Mouse (Mus musculus): ENCODE results near the gene Fbxo28. TPM values are rescaled to one million over a fixed set of nuclear protein-coding genes. Genes with fewer than 3 reads are reported as not detected.

The Fbxo28 gene
- total RNA-seq (2014; fragmentation: Nextera tagmentation) = 11.7 and 17.2 TPM in 2 replicates
- total RNA-seq (2017) = 9.4 and 14.8 TPM in 2 replicates

GRCm38 (mm10) chr1:182340821-182341781 is at the start of gene Fbxo28:
Gene Fbxo28 (minus strand): TSS chr1:182341629.
- peak; percentile 99 for ATAC-seq (replicated peaks; ENCODE audit: low FRiP score, low TSS enrichment, poor library complexity, severe bottlenecking)

GRCm38 (mm10) chr1:182388729-182389128 is 47.3 kb upstream of the Fbxo28 start:
- no peak for ATAC-seq (replicated peaks; ENCODE audit: low FRiP score, low TSS enrichment, poor library complexity, severe bottlenecking)

GRCm38 (mm10) chr1:182386449-182386848 is 45.0 kb upstream of the Fbxo28 start:
- ATAC-seq (replicated peaks; ENCODE audit: low FRiP score, low TSS enrichment, poor library complexity, severe bottlenecking) = no peak

GRCm38 (mm10) chr1:182383096-182383495 is 41.7 kb upstream of the Fbxo28 start:
- ATAC-seq (replicated peaks; ENCODE audit: low FRiP score, low TSS enrichment, poor library complexity, severe bottlenecking) = no peak

- ATAC-seq (replicated peaks; ENCODE audit: low FRiP score, low TSS enrichment, poor library complexity, severe bottlenecking) = peak; percentile 74
These were observed 39.9 kb upstream of the Fbxo28 start for GRCm38 (mm10) chr1:182381327-182381726.

- no peak for ATAC-seq (replicated peaks; ENCODE audit: low FRiP score, low TSS enrichment, poor library complexity, severe bottlenecking)
These were observed 39.3 kb upstream of the Fbxo28 start for GRCm38 (mm10) chr1:182380683-182381082.

- ATAC-seq (replicated peaks; ENCODE audit: low FRiP score, low TSS enrichment, poor library complexity, severe bottlenecking) = no peak
These were observed 37.4 kb upstream of the Fbxo28 start for GRCm38 (mm10) chr1:182378876-182379275.

- ATAC-seq (replicated peaks; ENCODE audit: low FRiP score, low TSS enrichment, poor library complexity, severe bottlenecking) = no peak
These were observed 36.9 kb upstream of the Fbxo28 start for GRCm38 (mm10) chr1:182378205-182378835.

GRCm38 (mm10) chr1:182377519-182377918 is 36.1 kb upstream of the Fbxo28 start:
- ATAC-seq (replicated peaks; ENCODE audit: low FRiP score, low TSS enrichment, poor library complexity, severe bottlenecking) = no peak

- no peak for ATAC-seq (replicated peaks; ENCODE audit: low FRiP score, low TSS enrichment, poor library complexity, severe bottlenecking)
These were observed 35.4 kb upstream of the Fbxo28 start for GRCm38 (mm10) chr1:182376826-182377225.

- ATAC-seq (replicated peaks; ENCODE audit: low FRiP score, low TSS enrichment, poor library complexity, severe bottlenecking) = peak; percentile 90
These were observed 34.8 kb upstream of the Fbxo28 start for GRCm38 (mm10) chr1:182376221-182376620.

- ATAC-seq (replicated peaks; ENCODE audit: low FRiP score, low TSS enrichment, poor library complexity, severe bottlenecking) = no peak
These were observed 30.5 kb upstream of the Fbxo28 start for GRCm38 (mm10) chr1:182371891-182372290.

GRCm38 (mm10) chr1:182369435-182369834 is 28.0 kb upstream of the Fbxo28 start:
- ATAC-seq (replicated peaks; ENCODE audit: low FRiP score, low TSS enrichment, poor library complexity, severe bottlenecking) = no peak

- no peak for ATAC-seq (replicated peaks; ENCODE audit: low FRiP score, low TSS enrichment, poor library complexity, severe bottlenecking)
These were observed 27.4 kb upstream of the Fbxo28 start for GRCm38 (mm10) chr1:182368782-182369181.

- ATAC-seq (replicated peaks; ENCODE audit: low FRiP score, low TSS enrichment, poor library complexity, severe bottlenecking) = no peak
These were observed 26.9 kb upstream of the Fbxo28 start for GRCm38 (mm10) chr1:182368309-182368708.

- ATAC-seq (replicated peaks; ENCODE audit: low FRiP score, low TSS enrichment, poor library complexity, severe bottlenecking) = no peak
These were observed 22.4 kb upstream of the Fbxo28 start for GRCm38 (mm10) chr1:182363683-182364404.

GRCm38 (mm10) chr1:182362703-182363102 is 21.3 kb upstream of the Fbxo28 start:
- peak; percentile 85 for ATAC-seq (replicated peaks; ENCODE audit: low FRiP score, low TSS enrichment, poor library complexity, severe bottlenecking)

- ATAC-seq (replicated peaks; ENCODE audit: low FRiP score, low TSS enrichment, poor library complexity, severe bottlenecking) = no peak
These were observed 16.7 kb upstream of the Fbxo28 start for GRCm38 (mm10) chr1:182358133-182358532.

GRCm38 (mm10) chr1:182354504-182355147 is 13.2 kb upstream of the Fbxo28 start:
- no peak for ATAC-seq (replicated peaks; ENCODE audit: low FRiP score, low TSS enrichment, poor library complexity, severe bottlenecking)

Data from megakaryocyte-erythroid progenitor cell, adult 5-6 weeks (primary cell).